Mouse (Mus musculus): ENCODE results near the gene E2f2. TPM values are rescaled to one million over a fixed set of nuclear protein-coding genes. Genes with fewer than 3 reads are reported as not detected.

The E2f2 gene
- polyA plus RNA-seq, 1 experiment from 2014 or later = 5.8 TPM

DNA sequence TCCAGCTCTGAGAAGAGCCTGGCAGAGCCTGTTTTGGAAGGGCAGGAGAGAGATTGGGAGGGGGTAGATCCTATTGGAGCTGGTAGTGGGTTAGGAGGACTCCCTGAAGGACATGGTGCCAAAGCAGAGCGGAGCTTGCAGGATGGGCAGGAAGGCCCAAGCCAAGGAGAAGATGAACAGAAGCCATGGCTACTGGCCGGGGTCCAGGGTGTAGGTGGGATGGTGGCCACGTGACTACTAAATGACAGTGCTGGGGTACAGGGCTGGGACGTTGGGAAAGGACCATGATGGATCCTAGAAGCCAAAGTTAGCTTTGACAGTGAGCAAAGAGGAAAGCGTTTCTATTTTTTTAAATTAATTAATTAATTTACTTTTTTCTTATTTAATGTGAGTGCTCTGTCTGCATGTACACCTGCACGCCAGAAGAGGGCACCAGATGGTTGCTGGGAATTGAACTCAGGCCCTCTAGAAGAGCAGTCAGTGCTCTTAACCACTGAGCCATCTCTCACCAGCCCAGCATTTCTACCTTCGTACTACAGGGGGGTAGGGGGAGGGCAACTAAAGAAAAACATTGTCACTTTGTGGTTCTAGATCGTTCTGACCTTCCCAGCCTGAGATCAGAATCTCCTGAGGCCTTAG is 70.0 kb downstream of the E2f2 start:
- Histone ChIP-seq H3K4me2 (no peak overlapping the region), H3K9me3 (replicated peaks; ENCODE audit: control insufficient read depth, low read length) (no peaks in the 10 kb centered on the region), H3K27ac (ENCODE audit: low read depth, low read length) (no peak overlapping the region), H3K36me3 (ENCODE audit: control insufficient read depth, insufficient read depth, low read length) (no peaks in the 10 kb centered on the region), H3K4me1 (ENCODE audit: control insufficient read depth, insufficient read depth, low read length) (peaks cover 3% of the 10 kb centered on the region; the same call in 1 of the 2 replicates), H3K9ac (ENCODE audit: low read depth, low read length) (no peak overlapping the region), H3K27me3 (ENCODE audit: control insufficient read depth, insufficient read depth, low read length) (peaks cover 48% of the 10 kb centered on the region), H3K4me3 (ENCODE audit: low read depth, low read length) (no peak overlapping the region)
- WGBS (ENCODE audit: insufficient replicate concordance) = 45% methylated on average over 8 of the region's 8 CpGs
- no peak for ATAC-seq (replicated peaks; ENCODE audit: insufficient number of reproducible peaks, low FRiP score, low TSS enrichment)

DNA sequence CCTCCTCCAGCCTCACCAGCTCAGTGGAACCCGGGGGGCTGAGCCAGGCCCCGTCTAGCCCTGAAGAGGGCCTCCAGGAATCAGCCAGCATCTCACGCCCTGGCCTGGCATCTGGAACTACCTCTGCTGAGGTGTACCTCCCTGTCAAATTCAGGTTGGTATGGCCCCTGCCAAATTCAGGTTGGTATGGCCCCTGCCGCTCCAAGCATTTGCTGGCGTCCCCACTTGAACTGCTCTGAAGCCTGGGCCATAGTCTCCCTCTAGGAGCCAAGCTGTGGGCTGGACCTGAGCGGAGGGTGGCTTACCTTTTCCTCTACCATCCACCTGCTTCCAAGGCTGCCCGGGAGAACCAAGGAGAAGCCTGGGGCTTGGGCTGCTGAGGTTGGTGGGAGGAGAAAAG is 70.5 kb downstream of the E2f2 start:
- H3K4me3 ChIP-seq (ENCODE audit: low read depth, low read length) = no peak overlapping the region
- H3K4me2 ChIP-seq = no peak overlapping the region
- no peak for ATAC-seq (replicated peaks; ENCODE audit: insufficient number of reproducible peaks, low FRiP score, low TSS enrichment)
- no peaks in the 10 kb centered on the region for H3K9me3 ChIP-seq (replicated peaks; ENCODE audit: control insufficient read depth, low read length)
- 72% methylated on average over 7 of the region's 7 CpGs for WGBS (ENCODE audit: insufficient replicate concordance)
- H3K27ac ChIP-seq (ENCODE audit: low read depth, low read length) = no peak overlapping the region
- H3K4me1 ChIP-seq (ENCODE audit: control insufficient read depth, insufficient read depth, low read length) = peaks cover 7% of the 10 kb centered on the region; the same call in 1 of the 2 replicates
- peaks cover 43% of the 10 kb centered on the region for H3K27me3 ChIP-seq (ENCODE audit: control insufficient read depth, insufficient read depth, low read length)
- H3K36me3 ChIP-seq (ENCODE audit: control insufficient read depth, insufficient read depth, low read length) = no peaks in the 10 kb centered on the region
- H3K9ac ChIP-seq (ENCODE audit: low read depth, low read length) = no peak overlapping the region

DNA sequence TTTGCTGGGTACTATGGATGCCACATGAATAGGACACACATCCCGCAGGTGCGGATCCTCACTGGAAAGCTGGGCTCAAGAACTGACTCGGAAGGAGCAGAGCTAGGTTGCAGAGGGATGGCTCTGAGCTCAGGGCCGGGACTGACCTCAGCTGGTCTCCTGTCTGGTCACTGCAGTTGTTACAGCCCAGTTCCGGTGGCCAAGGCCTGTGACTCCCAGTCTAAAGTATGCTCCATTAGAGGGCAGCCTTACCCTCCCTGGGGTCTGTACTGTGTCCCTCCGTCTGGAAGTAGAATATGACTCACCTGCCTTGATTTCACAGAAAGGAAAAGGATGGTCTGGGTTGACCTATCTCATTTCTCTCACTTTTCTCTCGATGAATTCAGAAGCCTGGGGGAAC is 72.0 kb downstream of the E2f2 start:
- no peak overlapping the region for H3K27ac ChIP-seq (ENCODE audit: low read depth, low read length)
- H3K36me3 ChIP-seq (ENCODE audit: control insufficient read depth, insufficient read depth, low read length) = no peaks in the 10 kb centered on the region
- H3K9me3 ChIP-seq (replicated peaks; ENCODE audit: control insufficient read depth, low read length) = no peaks in the 10 kb centered on the region
- ATAC-seq (replicated peaks; ENCODE audit: insufficient number of reproducible peaks, low FRiP score, low TSS enrichment) = no peak
- H3K4me2 ChIP-seq = no peak overlapping the region
- H3K9ac ChIP-seq (ENCODE audit: low read depth, low read length) = no peak overlapping the region
- H3K4me3 ChIP-seq (ENCODE audit: low read depth, low read length) = no peak overlapping the region
- H3K27me3 ChIP-seq (ENCODE audit: control insufficient read depth, insufficient read depth, low read length) = peaks cover 39% of the 10 kb centered on the region
- H3K4me1 ChIP-seq (ENCODE audit: control insufficient read depth, insufficient read depth, low read length) = peaks cover 13% of the 10 kb centered on the region; the same call in 1 of the 2 replicates
- WGBS (ENCODE audit: insufficient replicate concordance) = 55% methylated on average over 7 of the region's 7 CpGs

Other genes with a start within 250 kb of the E2f2 start
- gene Hmgcl, start 225.9 kb upstream of the E2f2 start, polyA plus RNA-seq (2014; fragmentation: Nextera tagmentation; extraction: Ambion mirVana) = 75.9 and 84.0 TPM in 2 replicates
- gene Gale, start 208.7 kb upstream of the E2f2 start, polyA plus RNA-seq (2014; fragmentation: Nextera tagmentation; extraction: Ambion mirVana) = 30.2 and 31.8 TPM in 2 replicates
- 68.6 and 71.5 TPM in 2 replicates for gene Lypla2, start 199.8 kb upstream of the E2f2 start, polyA plus RNA-seq (2014; fragmentation: Nextera tagmentation; extraction: Ambion mirVana)
- gene Pithd1, start 185.1 kb upstream of the E2f2 start, polyA plus RNA-seq (2014; fragmentation: Nextera tagmentation; extraction: Ambion mirVana) = 46.0 and 51.9 TPM in 2 replicates
- 34.8 and 39.8 TPM in 2 replicates for gene Eloa, start 150.6 kb upstream of the E2f2 start, polyA plus RNA-seq (2014; fragmentation: Nextera tagmentation; extraction: Ambion mirVana)
- 287 and 345 TPM in 2 replicates for gene Rpl11, start 119.0 kb upstream of the E2f2 start, polyA plus RNA-seq (2014; fragmentation: Nextera tagmentation; extraction: Ambion mirVana)
- 411 and 415 TPM in 2 replicates for gene Id3, start 28.9 kb upstream of the E2f2 start, polyA plus RNA-seq (2014; fragmentation: Nextera tagmentation; extraction: Ambion mirVana)
- 1.8 and 2.1 TPM in 2 replicates for gene Asap3, start 34.0 kb downstream of the E2f2 start, polyA plus RNA-seq (2014; fragmentation: Nextera tagmentation; extraction: Ambion mirVana)
- 56.4 and 56.7 TPM in 2 replicates for gene Tcea3, start 75.3 kb downstream of the E2f2 start, polyA plus RNA-seq (2014; fragmentation: Nextera tagmentation; extraction: Ambion mirVana)
- 18.4 and 20.6 TPM in 2 replicates for gene Zfp46, start 112.3 kb downstream of the E2f2 start, polyA plus RNA-seq (2014; fragmentation: Nextera tagmentation; extraction: Ambion mirVana)
- gene Hnrnpr, start 138.5 kb downstream of the E2f2 start, polyA plus RNA-seq (2014; fragmentation: Nextera tagmentation; extraction: Ambion mirVana) = 85.8 and 87.1 TPM in 2 replicates